Mouse (Mus musculus) kidney, adult 2 months (tissue): ENCODE results near the gene Iba57.

Experiments
- CTCF ChIP-seq: fragments of 200-500 bp; conservative IDR thresholded peaks from 2 replicates; pipeline ENCODE4 v1.5.1; 2011; ENCODE audit warnings: low read depth, mild to moderate bottlenecking, control low read depth, low read length, moderate library complexity, mixed read lengths; ENCODE audit not compliant: insufficient read depth, insufficient read length
- POLR2A ChIP-seq: fragments of 200-500 bp; IDR thresholded peaks from one replicate; pipeline ENCODE4 v1.6.1; 2011; ENCODE audit warnings: low read depth, low read length, control low read depth

DNA sequence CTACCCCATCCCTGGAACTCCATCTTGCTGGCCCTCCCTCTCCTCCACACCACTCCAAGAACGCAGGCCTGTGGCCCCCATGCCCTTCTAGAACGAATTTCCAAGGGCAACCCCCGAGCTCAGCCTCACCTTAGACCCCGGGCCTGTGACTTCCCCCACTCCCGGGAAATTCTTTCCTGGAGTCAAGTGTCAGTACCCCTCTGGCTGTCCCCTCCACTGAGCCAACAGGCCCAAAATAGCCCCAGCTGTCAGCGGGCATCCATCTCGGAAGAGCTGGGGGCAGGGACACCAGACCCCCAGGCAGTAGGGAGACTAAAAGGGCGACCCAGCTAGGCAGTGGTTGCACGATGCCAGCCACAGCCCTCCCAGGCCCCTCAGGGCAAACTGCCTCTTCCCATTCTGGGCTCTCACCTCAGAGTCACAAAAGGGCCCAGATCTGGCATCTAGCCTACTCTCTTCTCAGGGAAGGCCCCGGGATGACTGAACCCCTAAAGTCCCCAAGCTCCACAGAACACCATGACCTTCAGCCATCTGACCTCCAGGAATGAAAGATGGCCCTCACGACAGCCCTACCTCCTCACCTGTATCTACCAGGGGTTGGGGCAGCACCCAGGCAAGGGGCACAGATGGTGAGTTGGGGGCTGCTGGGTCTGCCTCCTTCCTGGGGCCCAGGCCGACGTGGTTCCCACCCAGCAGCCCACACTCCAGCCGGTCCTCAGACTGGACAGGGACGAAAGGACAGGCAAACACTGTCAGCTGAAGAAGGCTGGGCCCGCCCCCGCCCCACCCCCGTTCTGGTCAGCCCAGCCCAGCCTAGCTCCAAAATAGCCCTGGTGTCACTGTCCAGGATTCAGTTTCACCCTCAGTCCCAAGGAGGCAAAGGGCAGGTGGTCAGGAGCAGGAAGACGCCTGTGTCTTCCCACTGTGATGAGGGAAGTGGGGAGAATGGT lies 24.7 kb downstream of the Iba57 start:
- TF ChIP-seq CTCF = no peak
- no peak for TF ChIP-seq POLR2A
